Mouse (Mus musculus): ENCODE measurements around the gene Ube2q2. TPM values are rescaled to one million over a fixed set of nuclear protein-coding genes. Genes with fewer than 3 reads are reported as not detected.

Ube2q2 gene
- polyA plus RNA-seq (2021; fragmentation: Nextera tagmentation), result 28.4 TPM in 2 replicates
- long read RNA-seq, experiment 1, transcript Ube2q2-201 (13 exons, 3,456 nt), result major isoform, 143 of 302 reads
- long read RNA-seq, experiment 1, transcript Ube2q2-202 (12 exons, 1,680 nt), result minor isoform, 78 of 302 reads
- long read RNA-seq, experiment 1, transcript Ube2q2-203 (13 exons, 2,081 nt), result minor isoform, 9 of 302 reads
- long read RNA-seq, experiment 1, partial matches to known transcripts, result 32 of 302 reads
- long read RNA-seq, experiment 1, other reads (novel, unspliced or antisense), result 38 of 302 reads
- long read RNA-seq, experiment 2, transcript Ube2q2-201 (13 exons, 3,456 nt), result major isoform, 13 of 54 reads
- long read RNA-seq, experiment 2, transcript Ube2q2-202 (12 exons, 1,680 nt), result minor isoform, 6 of 54 reads
- long read RNA-seq, experiment 2, partial matches to known transcripts, result 30 of 54 reads
- long read RNA-seq, experiment 2, other reads (novel, unspliced or antisense), result 4 of 54 reads

GRCm38 (mm10) chr9:55148854-55149498, at the start of gene Ube2q2:
Gene Ube2q2, plus strand, starts transcription at chr9:55148854.

DNA sequence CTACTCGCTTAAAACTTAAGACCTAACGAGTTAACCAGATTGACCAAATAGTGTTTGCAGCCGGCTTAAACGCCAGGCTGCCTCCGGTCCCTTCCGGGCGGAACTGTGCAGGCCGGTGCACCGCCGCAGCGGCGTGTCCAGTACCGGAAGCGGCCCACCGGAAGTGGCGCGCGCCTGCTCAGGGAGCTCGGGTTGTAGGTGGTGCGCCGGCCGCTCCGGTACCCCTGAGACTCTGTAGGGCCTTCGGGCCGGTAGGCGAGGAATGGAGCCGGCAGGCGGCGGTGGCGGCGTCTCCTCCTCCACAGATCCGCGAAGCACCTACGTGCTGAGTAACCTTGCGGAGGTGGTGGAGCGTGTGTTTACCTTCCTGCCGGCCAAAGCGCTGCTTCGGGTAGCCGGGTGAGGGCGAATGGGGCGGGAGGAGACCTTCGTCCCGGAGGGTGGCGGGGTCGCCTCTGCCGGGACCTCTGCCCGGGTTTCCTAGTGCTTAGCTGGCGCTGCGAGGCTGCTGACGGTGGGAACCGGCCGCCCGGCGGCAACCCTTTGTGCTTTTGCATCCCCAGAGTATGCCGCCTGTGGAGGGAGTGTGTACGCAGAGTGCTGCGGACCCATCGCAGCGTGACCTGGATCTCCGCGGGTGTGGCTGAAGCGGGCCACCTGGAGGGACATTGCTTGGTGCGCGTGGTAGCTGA, 60.3 kb downstream of the Ube2q2 start, which contains the start of gene Fbxo22:
Gene Fbxo22, plus strand, starts transcription at position 136 of the 692 bp plus-strand sequence.

Other genes with a start within 250 kb of the Ube2q2 start
- 1.1 and 1.2 TPM in 2 replicates for gene Hykk, start 231.6 kb upstream of the Ube2q2 start, polyA plus RNA-seq (2021; fragmentation: Nextera tagmentation)
- gene Psma4, start 198.1 kb upstream of the Ube2q2 start, polyA plus RNA-seq (2021; fragmentation: Nextera tagmentation), result 111 and 127 TPM in 2 replicates
- 0.63 and 0.66 TPM in 2 replicates for gene AY074887, start 197.9 kb upstream of the Ube2q2 start, polyA plus RNA-seq (2021; fragmentation: Nextera tagmentation)
- 0.40 and 0.90 TPM in 2 replicates for gene Chrna5, start 168.0 kb upstream of the Ube2q2 start, polyA plus RNA-seq (2021; fragmentation: Nextera tagmentation)
- 0.18 and 0.33 TPM in 2 replicates for gene Chrna3, start 122.3 kb upstream of the Ube2q2 start, polyA plus RNA-seq (2021; fragmentation: Nextera tagmentation)
- 0.04 and 0.05 TPM in 2 replicates for gene Chrnb4, start 100.1 kb upstream of the Ube2q2 start, polyA plus RNA-seq (2021; fragmentation: Nextera tagmentation)
- 40.3 and 52.0 TPM in 2 replicates for gene Fbxo22, start 60.1 kb downstream of the Ube2q2 start, polyA plus RNA-seq (2021; fragmentation: Nextera tagmentation)
- 0.48 and 1.6 TPM in 2 replicates for gene Nrg4, start 178.0 kb downstream of the Ube2q2 start, polyA plus RNA-seq (2021; fragmentation: Nextera tagmentation)
- 2.5 and 2.6 TPM in 2 replicates for gene Tmem266, start 178.1 kb downstream of the Ube2q2 start, polyA plus RNA-seq (2021; fragmentation: Nextera tagmentation)

Data from left cerebral cortex, adult 6 months (tissue).